Mouse (Mus musculus): ENCODE data around the gene C2cd5.

DNA sequence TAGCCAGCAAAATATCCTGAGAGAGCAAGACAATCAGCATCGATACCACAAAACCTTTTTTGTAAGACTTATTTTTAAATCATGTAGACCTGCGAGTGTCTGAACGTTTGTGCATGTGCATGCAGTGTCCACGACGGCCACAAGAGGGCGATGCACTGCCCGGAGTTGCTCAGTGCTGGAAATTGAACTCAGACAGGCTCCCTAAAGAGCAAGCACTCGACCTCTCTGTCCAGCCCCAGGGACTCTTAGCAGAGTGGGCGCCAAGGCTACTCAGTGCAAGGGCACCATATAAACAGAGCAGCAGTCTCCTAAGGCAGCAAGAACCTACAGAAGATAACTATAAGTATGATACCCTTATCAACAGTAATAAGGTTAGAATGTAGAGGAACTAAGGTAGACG, 111.2 kb downstream of the C2cd5 start:
- TF ChIP-seq CTCF (IDR thresholded peaks at IDR 0.05) (peak; percentile 90), EP300 (IDR thresholded peaks at IDR 0.05) (no peak)

Data from lung, postnatal 0 days (tissue).